Mouse (Mus musculus) megakaryocyte, embryonic 14.5 days (primary cell): ENCODE data around the gene Cyct.

ENCODE experiments used
- FLI1 ChIP-seq: IDR thresholded peaks from 2 replicates; pipeline ENCODE4 v1.6.1; 2012; ENCODE audit warnings: low read length, inconsistent platforms, mixed read lengths
- GATA1 ChIP-seq: IDR thresholded peaks from 3 replicates; pipeline ENCODE4 v1.6.1; 2012; ENCODE audit warnings: mixed read lengths, low read length, inconsistent platforms, borderline replicate concordance

DNA sequence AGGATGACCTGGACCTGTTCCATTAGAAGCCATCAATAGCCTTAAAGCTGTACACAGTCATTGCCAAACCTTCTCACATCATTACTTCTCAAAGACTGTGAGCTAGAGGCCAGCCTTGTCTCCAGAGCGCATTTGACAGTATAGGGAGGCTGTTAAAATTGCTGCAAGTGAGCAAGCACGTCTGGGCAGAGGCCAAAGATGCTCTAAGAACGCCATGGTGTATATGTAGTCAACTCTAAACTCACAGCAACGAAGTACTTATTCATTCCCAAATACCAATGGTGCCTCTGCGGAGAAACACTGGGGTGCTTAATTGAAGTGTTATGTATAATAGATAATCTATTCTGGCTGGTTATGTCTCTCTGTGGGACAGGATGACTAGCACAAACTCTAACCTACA lies 35.8 kb downstream of the Cyct start:
- TF ChIP-seq GATA1 (no peak), FLI1 (no peak)
